Mouse (Mus musculus) lung, embryonic 16.5 days (tissue): Measurements from ENCODE around the gene Dusp7. TPM values are rescaled to one million over a fixed set of nuclear protein-coding genes. Genes with fewer than 3 reads are reported as not detected.

ENCODE experiments used
- ATAC-seq: fragments of 200-750 bp; cut with Nextera tagmentation; 2 replicates; pipeline ENCODE4 v1.8.0; 2017; ENCODE audit warnings: low read depth, mild to moderate bottlenecking, moderate library complexity
- H3K27ac ChIP-seq: fragments of 300-500 bp; sonication (generic); 2 replicates; pipeline ENCODE4 v1.5.1; 2014; ENCODE audit warnings: mild to moderate bottlenecking, control low read depth, low read length
- H3K27me3 ChIP-seq: fragments of 300-500 bp; sonication (generic); 2 replicates; pipeline ENCODE4 v1.6.1; 2014; ENCODE audit warnings: low read depth, low read length, mixed read lengths; ENCODE audit not compliant: control insufficient read depth, insufficient read depth
- H3K36me3 ChIP-seq: fragments of 300-500 bp; sonication (generic); 2 replicates; pipeline ENCODE4 v1.6.1; 2014; ENCODE audit warnings: low read length; ENCODE audit not compliant: control insufficient read depth, insufficient read depth
- H3K4me1 ChIP-seq: fragments of 300-500 bp; sonication (generic); replicated peaks from 2 replicates; pipeline ENCODE4 v1.6.1; 2014; ENCODE audit warnings: low read length, mixed read lengths; ENCODE audit not compliant: control insufficient read depth, insufficient read depth
- H3K4me2 ChIP-seq: fragments of 300-500 bp; sonication (generic); 2 replicates; pipeline ENCODE4 v1.6.1; 2014; ENCODE audit warnings: low read depth, low read length, control low read depth
- H3K4me3 ChIP-seq: fragments of 300-500 bp; sonication (generic); 2 replicates; pipeline ENCODE4 v1.5.1; 2014; ENCODE audit warnings: mild to moderate bottlenecking, low read length, control low read depth
- H3K9ac ChIP-seq: fragments of 300-500 bp; sonication (generic); 2 replicates; pipeline ENCODE4 v1.6.1; 2014; ENCODE audit warnings: low read length, control low read depth
- H3K9me3 ChIP-seq: fragments of 300-500 bp; sonication (generic); 2 replicates; pipeline ENCODE4 v1.6.1; 2016; ENCODE audit warnings: low read length; ENCODE audit not compliant: control insufficient read depth
- WGBS: fragments of 180-500 bp; shearing (Covaris S2); extraction: QIAGEN DNeasy Blood & Tissue Kit; methylation state at CpG from one replicate; pipeline ENCODE4 v1.1.7; 2014; 5-methylcytosine and 5-hydroxymethylcytosine counted together
- polyA plus RNA-seq: library from polyadenylated mRNA; unstranded; fragments of >200 nt; fragmentation: Nextera tagmentation; extraction: Ambion mirVana; gene quantifications from 2 replicates; pipeline ENCODE4 v1.2.1, GENCODE M21; 2015

Dusp7 gene
- polyA plus RNA-seq, 1 experiment from 2014 or later = 12.9 TPM

DNA sequence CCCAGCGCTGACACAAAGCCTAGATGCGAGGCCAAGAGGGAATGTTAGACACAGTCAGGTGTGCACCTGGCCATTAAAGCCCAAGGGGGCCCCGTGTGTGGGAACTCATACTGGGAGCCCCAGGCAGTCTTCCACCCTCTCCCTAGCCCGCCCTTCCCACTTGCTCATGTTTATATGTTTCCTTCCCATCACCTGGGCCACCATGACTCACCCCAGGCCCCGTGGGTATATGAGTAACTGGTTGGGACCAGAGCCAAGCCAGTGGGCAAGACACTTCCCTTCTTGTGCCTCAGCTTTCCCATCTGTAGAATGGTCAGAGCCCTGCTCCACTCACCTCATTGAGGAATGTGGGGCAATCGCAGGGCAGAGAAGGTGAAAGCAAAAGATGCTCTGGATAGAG lies 7.3 kb upstream of the Dusp7 start:
- ATAC-seq = no peak
- 76% methylated on average over 6 of the region's 6 CpGs for WGBS
- H3K4me2 ChIP-seq = no peak overlapping the region
- no peak overlapping the region for H3K9ac ChIP-seq
- no peaks in the 10 kb centered on the region for H3K9me3 ChIP-seq
- H3K27me3 ChIP-seq = no peaks in the 10 kb centered on the region
- H3K4me3 ChIP-seq = no peak overlapping the region
- peaks cover 6% of the 10 kb centered on the region for H3K4me1 ChIP-seq
- H3K36me3 ChIP-seq = no peaks in the 10 kb centered on the region
- H3K27ac ChIP-seq = no peak overlapping the region

DNA sequence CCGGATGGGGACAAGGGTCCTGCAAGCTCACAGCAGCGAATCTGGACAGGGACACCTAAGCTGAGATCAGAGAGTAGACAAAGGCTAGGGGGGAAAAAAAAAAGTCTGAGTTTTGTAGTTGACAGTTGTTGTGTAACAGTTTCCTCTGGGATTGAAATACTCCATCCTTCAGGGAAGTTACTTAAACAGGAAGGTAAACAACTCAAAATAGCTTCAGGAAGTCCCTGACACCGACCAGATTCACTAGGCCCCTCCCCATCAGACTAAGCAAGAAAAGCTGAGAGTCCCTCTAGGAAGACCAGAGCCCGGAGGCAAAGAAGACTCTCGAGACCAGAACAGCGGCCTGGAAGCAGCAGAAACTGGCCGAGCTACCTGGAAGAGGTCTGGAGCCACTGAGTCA lies 3.1 kb upstream of the Dusp7 start:
- Histone ChIP-seq H3K9me3 (no peaks in the 10 kb centered on the region), H3K4me2 (no peak overlapping the region), H3K27ac (peak overlapping the region; percentile 45), H3K4me3 (no peak overlapping the region), H3K9ac (no peak overlapping the region), H3K27me3 (no peaks in the 10 kb centered on the region), H3K36me3 (no peaks in the 10 kb centered on the region), H3K4me1 (peaks cover 13% of the 10 kb centered on the region)
- no peak for ATAC-seq
- WGBS = 54% methylated on average over 7 of the region's 7 CpGs

GRCm38 (mm10) chr9:106366188-106366587 lies 2.2 kb upstream of the Dusp7 start:
- WGBS = 53% methylated on average over 1 of the region's 1 CpGs
- Histone ChIP-seq H3K9ac (no peak overlapping the region; the same call in 1 of the 2 replicates), H3K9me3 (no peaks in the 10 kb centered on the region), H3K4me2 (no peak overlapping the region), H3K4me1 (peaks cover 21% of the 10 kb centered on the region), H3K36me3 (no peaks in the 10 kb centered on the region), H3K27ac (no peak overlapping the region; the same call in 1 of the 2 replicates), H3K4me3 (no peak overlapping the region), H3K27me3 (no peaks in the 10 kb centered on the region)
- no peak for ATAC-seq

- H3K9me3 ChIP-seq = no peaks in the 10 kb centered on the region
- peak overlapping the region; percentile 95 for H3K4me3 ChIP-seq
- peak overlapping the region; percentile 90 for H3K27ac ChIP-seq
- no peaks in the 10 kb centered on the region for H3K27me3 ChIP-seq
- H3K4me2 ChIP-seq = peak overlapping the region; percentile 99
- no peak for ATAC-seq
- WGBS = 13% methylated on average over 5 of the region's 5 CpGs
- H3K36me3 ChIP-seq = no peaks in the 10 kb centered on the region
- H3K4me1 ChIP-seq = peaks cover 30% of the 10 kb centered on the region
- H3K9ac ChIP-seq = peak overlapping the region; percentile 68
Measured at GRCm38 (mm10) chr9:106367001-106367400, 1.4 kb upstream of the Dusp7 start.

DNA sequence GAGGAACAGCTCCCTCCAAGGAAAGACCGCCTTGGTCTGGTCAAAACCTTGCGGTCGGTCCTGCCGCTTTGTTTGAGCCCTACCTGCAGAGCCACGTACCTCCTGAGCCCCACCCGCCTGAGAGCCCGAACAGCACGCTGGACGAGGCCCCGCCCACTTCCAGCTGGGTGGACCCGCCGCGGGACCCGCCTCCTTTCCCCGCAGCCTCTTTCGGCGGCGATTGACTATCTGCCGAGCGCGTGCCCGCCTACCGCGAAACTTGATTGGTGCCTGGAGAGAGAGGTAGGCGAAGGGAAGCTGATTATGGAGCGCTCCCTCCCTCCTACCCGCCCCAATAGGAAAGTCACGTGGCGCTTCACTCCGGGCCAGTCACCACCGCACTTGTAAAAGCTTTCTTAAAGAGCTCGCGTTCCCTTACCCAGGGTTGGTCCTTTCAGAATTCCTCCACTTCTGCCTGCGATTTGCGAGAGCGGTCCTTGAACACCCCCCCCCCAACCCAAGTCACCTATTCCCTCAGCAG lies 780 bp upstream of the Dusp7 start:
- peak; percentile 93 for ATAC-seq
- H3K4me2 ChIP-seq = peak overlapping the region; percentile 99
- 0% methylated on average over 36 of the region's 36 CpGs for WGBS
- H3K27ac ChIP-seq = peak overlapping the region; percentile 98
- H3K9ac ChIP-seq = peak overlapping the region; percentile 88
- no peaks in the 10 kb centered on the region for H3K9me3 ChIP-seq
- no peaks in the 10 kb centered on the region for H3K36me3 ChIP-seq
- peak overlapping the region; percentile 95 for H3K4me3 ChIP-seq
- H3K4me1 ChIP-seq = peaks cover 36% of the 10 kb centered on the region
- H3K27me3 ChIP-seq = no peaks in the 10 kb centered on the region

DNA sequence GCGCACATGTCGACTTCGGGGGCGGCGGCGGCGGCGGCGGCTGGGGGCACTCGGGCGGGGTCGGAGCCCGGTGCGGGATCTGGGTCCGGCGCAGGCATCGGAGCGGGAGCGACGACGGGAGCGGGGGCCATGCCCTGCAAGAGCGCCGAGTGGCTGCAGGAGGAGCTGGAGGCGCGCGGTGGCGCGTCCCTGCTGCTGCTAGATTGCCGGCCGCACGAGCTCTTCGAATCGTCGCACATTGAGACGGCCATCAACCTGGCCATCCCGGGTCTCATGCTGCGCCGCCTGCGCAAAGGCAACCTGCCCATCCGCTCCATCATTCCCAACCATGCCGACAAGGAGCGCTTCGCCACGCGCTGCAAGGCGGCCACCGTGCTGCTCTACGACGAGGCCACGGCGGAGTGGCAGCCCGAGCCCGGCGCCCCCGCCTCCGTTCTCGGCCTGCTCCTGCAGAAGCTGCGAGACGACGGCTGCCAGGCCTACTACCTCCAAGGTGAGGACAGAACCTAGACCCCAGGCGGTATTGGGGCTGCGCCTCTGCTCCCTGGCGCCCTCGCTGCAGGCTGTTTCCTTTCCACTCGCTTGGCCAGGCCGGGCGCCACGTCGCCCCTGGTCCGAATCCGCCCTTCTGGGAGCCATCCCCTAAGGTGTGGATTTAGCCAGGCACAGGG lies 534 bp downstream of the Dusp7 start:
- WGBS = under 1% methylated on average over 59 of the region's 72 CpGs
- Histone ChIP-seq H3K27me3 (no peaks in the 10 kb centered on the region), H3K27ac (peak overlapping the region; percentile 98), H3K4me3 (peak overlapping the region; percentile 95), H3K4me2 (peak overlapping the region; percentile 99), H3K9ac (peak overlapping the region; percentile 88), H3K36me3 (peaks cover 7% of the 10 kb centered on the region), H3K4me1 (peaks cover 38% of the 10 kb centered on the region), H3K9me3 (no peaks in the 10 kb centered on the region)
- peak; percentile 21; the same call in 1 of the 2 replicates for ATAC-seq

DNA sequence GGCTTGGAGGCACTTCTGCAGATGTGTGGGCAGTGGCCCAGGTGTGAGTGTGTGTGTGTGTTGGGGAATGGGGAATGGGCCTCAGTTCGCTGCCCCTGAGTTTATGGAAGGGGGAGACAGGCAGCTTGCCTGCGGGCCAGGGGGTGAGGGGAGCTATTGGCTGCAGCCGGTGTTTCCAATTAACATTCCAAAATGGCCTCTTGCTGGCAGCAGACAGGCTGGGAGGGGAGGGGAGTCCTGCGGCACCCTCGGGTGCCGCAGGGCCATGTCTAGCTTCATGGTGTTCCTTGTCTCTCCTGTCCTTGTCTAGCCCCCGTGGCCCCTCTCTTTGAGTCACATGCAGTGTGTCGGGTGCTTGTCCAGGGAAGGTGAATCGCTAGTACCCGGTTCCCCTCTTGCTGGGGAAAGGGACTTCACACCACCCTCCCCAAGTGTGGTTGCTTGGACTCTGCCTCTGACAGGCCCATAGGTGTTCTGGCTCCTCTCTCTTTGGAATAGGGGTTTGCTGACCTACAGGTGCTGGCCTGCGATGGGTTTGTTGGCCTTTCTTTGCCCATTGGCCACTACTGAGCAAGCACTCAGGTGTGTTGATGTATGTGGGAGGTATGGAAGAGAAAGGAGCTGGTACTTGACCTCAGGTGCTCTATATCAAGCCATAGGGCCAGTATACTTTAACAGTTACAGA lies 1.5 kb downstream of the Dusp7 start:
- peaks cover 38% of the 10 kb centered on the region for H3K4me1 ChIP-seq

DNA sequence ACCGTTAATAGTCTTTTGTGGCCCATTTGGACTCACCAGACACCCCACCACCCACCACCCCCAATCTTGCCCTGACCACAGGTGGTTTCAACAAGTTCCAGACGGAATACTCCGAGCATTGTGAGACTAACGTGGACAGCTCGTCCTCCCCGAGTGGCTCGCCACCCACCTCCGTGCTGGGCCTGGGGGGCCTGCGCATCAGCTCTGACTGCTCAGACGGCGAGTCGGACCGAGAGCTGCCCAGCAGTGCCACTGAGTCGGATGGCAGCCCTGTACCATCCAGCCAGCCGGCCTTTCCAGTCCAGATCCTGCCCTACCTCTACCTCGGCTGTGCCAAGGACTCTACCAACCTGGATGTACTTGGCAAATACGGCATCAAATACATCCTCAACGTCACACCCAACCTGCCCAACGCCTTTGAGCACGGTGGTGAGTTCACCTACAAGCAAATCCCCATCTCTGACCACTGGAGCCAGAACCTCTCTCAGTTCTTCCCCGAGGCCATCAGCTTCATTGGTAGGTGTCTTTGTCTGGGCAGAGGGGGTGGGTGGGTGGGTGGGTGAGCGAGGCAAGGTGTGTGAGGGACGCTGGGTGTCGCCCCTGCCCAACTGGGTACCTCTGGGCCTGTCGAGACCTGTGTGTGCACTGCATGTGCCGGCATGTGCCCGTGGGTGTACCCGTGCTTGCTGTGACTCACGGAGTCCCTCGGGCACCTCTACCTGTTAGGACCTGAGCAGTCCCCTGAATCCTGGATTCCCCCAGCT lies 2.4 kb downstream of the Dusp7 start:
- H3K9ac ChIP-seq = peak overlapping the region; percentile 88
- 74% methylated on average over 30 of the region's 30 CpGs for WGBS
- H3K4me1 ChIP-seq = peaks cover 35% of the 10 kb centered on the region
- no peaks in the 10 kb centered on the region for H3K9me3 ChIP-seq
- ATAC-seq = no peak
- peak overlapping the region; percentile 81 for H3K27ac ChIP-seq
- H3K4me3 ChIP-seq = peak overlapping the region; percentile 95
- no peaks in the 10 kb centered on the region for H3K27me3 ChIP-seq
- peak overlapping the region; percentile 99 for H3K4me2 ChIP-seq
- H3K36me3 ChIP-seq = peaks cover 12% of the 10 kb centered on the region

More for the DNA sequence above, 1.5 kb downstream of the Dusp7 start:
- no peak for ATAC-seq
- Histone ChIP-seq H3K9me3 (no peaks in the 10 kb centered on the region), H3K27ac (peak overlapping the region; percentile 98), H3K4me2 (peak overlapping the region; percentile 99), H3K36me3 (peaks cover 12% of the 10 kb centered on the region), H3K9ac (peak overlapping the region; percentile 88), H3K4me3 (peak overlapping the region; percentile 95), H3K27me3 (no peaks in the 10 kb centered on the region)
- WGBS = 10% methylated on average over 7 of the region's 11 CpGs

GRCm38 (mm10) chr9:106371384-106371671 lies 2.9 kb downstream of the Dusp7 start:
- Histone ChIP-seq H3K27me3 (no peaks in the 10 kb centered on the region), H3K36me3 (peaks cover 12% of the 10 kb centered on the region), H3K4me3 (peak overlapping the region; percentile 23), H3K9me3 (no peaks in the 10 kb centered on the region), H3K4me2 (peak overlapping the region; percentile 99), H3K4me1 (peaks cover 34% of the 10 kb centered on the region), H3K27ac (peak overlapping the region; percentile 81), H3K9ac (peak overlapping the region; percentile 57)
- no peak for ATAC-seq
- 39% methylated on average over 6 of the region's 6 CpGs for WGBS
